Mouse (Mus musculus): Measurements from ENCODE around the gene 2510002D24Rik. TPM values are rescaled to one million over a fixed set of nuclear protein-coding genes. Genes with fewer than 3 reads are reported as not detected.

Gene 2510002D24Rik
- polyA plus RNA-seq (2016; fragmentation: Nextera tagmentation; extraction: Ambion mirVana), result 32.7 and 34.7 TPM in 2 replicates

GRCm38 (mm10) chr16:18836468-18837208 is at the start of gene 2510002D24Rik, which contains the start of gene Gm28539:
2510002D24Rik (plus strand) TSS chr16:18836578.
Gm28539 (plus strand) TSS chr16:18836584.
- Histone ChIP-seq H3K36me3 (peaks cover 42% of the 10 kb centered on the region), H3K9ac (peak within 1 kb of the TSS; percentile 94), H3K27ac (ENCODE audit: poor library complexity, severe bottlenecking) (no peak within 1 kb of the TSS), H3K27me3 (replicated peaks) (no peaks in the 10 kb centered on the region), H3K9me3 (replicated peaks) (no peaks in the 10 kb centered on the region), H3K4me1 (replicated peaks) (no peaks in the 10 kb centered on the region), H3K4me2 (peak within 1 kb of the TSS; percentile 85), H3K4me3 (peak within 1 kb of the TSS; percentile 99)
- ATAC-seq (ENCODE audit: insufficient number of reproducible peaks, low FRiP score), result peak; percentile 97
- under 1% methylated on average over 46 of the region's 46 CpGs for WGBS

GRCm38 (mm10) chr16:18786652-18787051 is 49.7 kb upstream of the 2510002D24Rik start:
- no peak; the same call in 1 of the 2 replicates for ATAC-seq (ENCODE audit: insufficient number of reproducible peaks, low FRiP score)
- H3K36me3 ChIP-seq, result peaks cover 74% of the 10 kb centered on the region
- H3K4me1 ChIP-seq (replicated peaks), result no peaks in the 10 kb centered on the region
- H3K27me3 ChIP-seq (replicated peaks), result no peaks in the 10 kb centered on the region
- no peak overlapping the region for H3K9ac ChIP-seq
- WGBS, result 93% methylated on average over 10 of the region's 10 CpGs
- no peaks in the 10 kb centered on the region for H3K9me3 ChIP-seq (replicated peaks)
- H3K4me2 ChIP-seq, result no peak overlapping the region
- no peak overlapping the region for H3K27ac ChIP-seq (ENCODE audit: poor library complexity, severe bottlenecking)
- no peak overlapping the region for H3K4me3 ChIP-seq

- Histone ChIP-seq H3K9me3 (replicated peaks) (no peaks in the 10 kb centered on the region), H3K4me2 (no peak overlapping the region), H3K4me1 (replicated peaks) (no peaks in the 10 kb centered on the region), H3K36me3 (peaks cover 73% of the 10 kb centered on the region), H3K27me3 (replicated peaks) (no peaks in the 10 kb centered on the region), H3K9ac (no peak overlapping the region), H3K27ac (ENCODE audit: poor library complexity, severe bottlenecking) (no peak overlapping the region), H3K4me3 (no peak overlapping the region)
- no peak for ATAC-seq (ENCODE audit: insufficient number of reproducible peaks, low FRiP score)
- WGBS, result 80% methylated on average over 10 of the region's 10 CpGs
Observed at GRCm38 (mm10) chr16:18788627-18789406, 47.6 kb upstream of the 2510002D24Rik start.

- no peak overlapping the region for H3K4me3 ChIP-seq
- 89% methylated on average over 11 of the region's 11 CpGs for WGBS
- no peaks in the 10 kb centered on the region for H3K4me1 ChIP-seq (replicated peaks)
- no peak overlapping the region for H3K9ac ChIP-seq
- H3K36me3 ChIP-seq, result peaks cover 88% of the 10 kb centered on the region
- ATAC-seq (ENCODE audit: insufficient number of reproducible peaks, low FRiP score), result no peak
- H3K27ac ChIP-seq (ENCODE audit: poor library complexity, severe bottlenecking), result no peak overlapping the region
- no peak overlapping the region for H3K4me2 ChIP-seq
- H3K27me3 ChIP-seq (replicated peaks), result no peaks in the 10 kb centered on the region
- no peaks in the 10 kb centered on the region for H3K9me3 ChIP-seq (replicated peaks)
Observed at GRCm38 (mm10) chr16:18795223-18795899, 41.0 kb upstream of the 2510002D24Rik start.

- H3K9me3 ChIP-seq (replicated peaks), result no peaks in the 10 kb centered on the region
- no peak overlapping the region for H3K4me3 ChIP-seq
- no peak overlapping the region for H3K4me2 ChIP-seq
- ATAC-seq (ENCODE audit: insufficient number of reproducible peaks, low FRiP score), result no peak
- no peak overlapping the region for H3K27ac ChIP-seq (ENCODE audit: poor library complexity, severe bottlenecking)
- WGBS, result 79% methylated on average over 7 of the region's 7 CpGs
- no peaks in the 10 kb centered on the region for H3K27me3 ChIP-seq (replicated peaks)
- H3K9ac ChIP-seq, result no peak overlapping the region
- peaks cover 90% of the 10 kb centered on the region for H3K36me3 ChIP-seq
- H3K4me1 ChIP-seq (replicated peaks), result no peaks in the 10 kb centered on the region
Observed at GRCm38 (mm10) chr16:18796645-18797044, 39.7 kb upstream of the 2510002D24Rik start.

- no peaks in the 10 kb centered on the region for H3K27me3 ChIP-seq (replicated peaks)
- H3K4me2 ChIP-seq, result no peak overlapping the region
- no peak overlapping the region for H3K27ac ChIP-seq (ENCODE audit: poor library complexity, severe bottlenecking)
- ATAC-seq (ENCODE audit: insufficient number of reproducible peaks, low FRiP score), result no peak
- no peak overlapping the region for H3K4me3 ChIP-seq
- H3K36me3 ChIP-seq, result peaks cover 83% of the 10 kb centered on the region
- H3K9me3 ChIP-seq (replicated peaks), result no peaks in the 10 kb centered on the region
- no peaks in the 10 kb centered on the region for H3K4me1 ChIP-seq (replicated peaks)
- H3K9ac ChIP-seq, result no peak overlapping the region
- 91% methylated on average over 5 of the region's 5 CpGs for WGBS
Observed at GRCm38 (mm10) chr16:18798151-18798550, 38.2 kb upstream of the 2510002D24Rik start.

- Histone ChIP-seq H3K27me3 (replicated peaks) (no peaks in the 10 kb centered on the region), H3K4me2 (no peak overlapping the region), H3K9me3 (replicated peaks) (no peaks in the 10 kb centered on the region), H3K4me1 (replicated peaks) (no peaks in the 10 kb centered on the region), H3K36me3 (peaks cover 76% of the 10 kb centered on the region), H3K4me3 (no peak overlapping the region), H3K27ac (ENCODE audit: poor library complexity, severe bottlenecking) (no peak overlapping the region), H3K9ac (no peak overlapping the region)
- no peak for ATAC-seq (ENCODE audit: insufficient number of reproducible peaks, low FRiP score)
- WGBS, result 80% methylated on average over 2 of the region's 2 CpGs
Observed at GRCm38 (mm10) chr16:18798841-18799240, 37.5 kb upstream of the 2510002D24Rik start.

- no peaks in the 10 kb centered on the region for H3K9me3 ChIP-seq (replicated peaks)
- ATAC-seq (ENCODE audit: insufficient number of reproducible peaks, low FRiP score), result no peak
- H3K36me3 ChIP-seq, result peaks cover 57% of the 10 kb centered on the region
- H3K27me3 ChIP-seq (replicated peaks), result no peaks in the 10 kb centered on the region
- no peak overlapping the region for H3K4me2 ChIP-seq
- H3K4me1 ChIP-seq (replicated peaks), result peaks cover 3% of the 10 kb centered on the region; the same call in 1 of the 2 replicates
- no peak overlapping the region for H3K9ac ChIP-seq
- no peak overlapping the region for H3K27ac ChIP-seq (ENCODE audit: poor library complexity, severe bottlenecking)
- no peak overlapping the region for H3K4me3 ChIP-seq
- WGBS, result 95% methylated on average over 2 of the region's 2 CpGs
Observed at GRCm38 (mm10) chr16:18805746-18806145, 30.6 kb upstream of the 2510002D24Rik start.

GRCm38 (mm10) chr16:18809001-18809400 is 27.4 kb upstream of the 2510002D24Rik start:
- Histone ChIP-seq H3K9me3 (replicated peaks) (no peaks in the 10 kb centered on the region), H3K36me3 (peaks cover 46% of the 10 kb centered on the region), H3K4me2 (no peak overlapping the region), H3K4me3 (no peak overlapping the region), H3K9ac (no peak overlapping the region), H3K27me3 (replicated peaks) (no peaks in the 10 kb centered on the region), H3K4me1 (replicated peaks) (peaks cover 16% of the 10 kb centered on the region), H3K27ac (ENCODE audit: poor library complexity, severe bottlenecking) (no peak overlapping the region)
- no peak for ATAC-seq (ENCODE audit: insufficient number of reproducible peaks, low FRiP score)
- 94% methylated on average over 5 of the region's 5 CpGs for WGBS

- peaks cover 44% of the 10 kb centered on the region for H3K36me3 ChIP-seq
- peaks cover 16% of the 10 kb centered on the region for H3K4me1 ChIP-seq (replicated peaks)
- WGBS, result 8% methylated on average over 5 of the region's 5 CpGs
- no peak overlapping the region for H3K27ac ChIP-seq (ENCODE audit: poor library complexity, severe bottlenecking)
- peak overlapping the region; percentile 70 for H3K9ac ChIP-seq
- ATAC-seq (ENCODE audit: insufficient number of reproducible peaks, low FRiP score), result no peak
- H3K4me2 ChIP-seq, result peak overlapping the region; percentile 84
- H3K27me3 ChIP-seq (replicated peaks), result no peaks in the 10 kb centered on the region
- H3K4me3 ChIP-seq, result peak overlapping the region; percentile 85
- H3K9me3 ChIP-seq (replicated peaks), result no peaks in the 10 kb centered on the region
Observed at GRCm38 (mm10) chr16:18811032-18811431, 25.3 kb upstream of the 2510002D24Rik start.
